In the genomic region with DNA sequence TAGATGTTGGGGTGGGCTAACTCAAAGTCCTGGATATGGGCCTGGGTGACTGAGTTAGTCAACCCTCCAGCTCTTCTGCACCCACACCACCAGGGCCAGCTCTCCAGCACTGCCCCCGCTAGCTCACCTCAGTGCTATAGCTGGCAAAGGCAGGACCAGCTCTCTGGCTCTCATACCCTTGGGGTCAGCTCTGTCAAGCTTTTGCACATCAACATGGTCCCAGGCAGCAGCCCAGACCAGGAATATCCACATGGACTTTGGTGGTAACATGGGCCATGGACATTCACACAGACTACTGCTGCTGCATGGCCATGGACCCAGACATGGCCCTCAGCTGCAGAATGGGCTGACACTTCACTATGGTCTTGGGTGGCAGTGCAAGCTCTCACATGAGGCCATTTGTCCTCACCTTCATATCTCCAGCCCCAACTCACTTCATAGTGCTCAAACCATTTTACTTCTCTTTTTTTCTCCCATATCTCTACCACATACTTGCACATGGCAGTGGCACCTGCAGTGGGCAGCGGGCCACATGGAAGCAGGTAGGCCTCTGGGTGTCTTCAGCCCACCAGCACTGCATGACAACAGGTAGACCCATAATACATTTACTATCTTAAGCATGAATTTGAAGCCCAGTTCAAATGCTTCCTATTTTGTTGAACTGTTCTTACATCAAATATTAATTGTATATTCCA, we compare ENCODE assay signal across 24 mouse cellular contexts.
"Had no signal": no experiment of that assay in that cellular context is flagged by ENCODE, and none has a peak within 500 bp of the region (broad histone marks: within the 10 kb centered on the region; RNA-seq: fewer than 3 reads in every experiment).

No protein-coding gene starts in this region.

- H3K9ac ChIP-seq: hindbrain, embryonic 12.5 days; intestine, embryonic 15.5 days; liver, embryonic 13.5 days; liver, embryonic 15.5 days; liver, postnatal 0 days had no signal

- H3K27me3 ChIP-seq: hindbrain, embryonic 12.5 days; intestine, embryonic 15.5 days; liver, embryonic 13.5 days; liver, embryonic 15.5 days had no signal

- DNase-seq: gastrocnemius, adult 2 months; gastrocnemius, postnatal 10 days; gastrocnemius, postnatal 25 days; heart, postnatal 10 days; heart, postnatal 4 days; kidney, adult 18-20 months; kidney, adult 8-10 months; kidney, postnatal 10 days; kidney, postnatal 25 days; kidney, postnatal 4 days; liver; liver, embryonic 13.5 days; liver, postnatal 0 days had no signal

- ATAC-seq: hindbrain, embryonic 16.5 days; inflammation-experienced regulatory T-cells, adult 6 months; intestine, embryonic 15.5 days; intestine, postnatal 0 days; liver, postnatal 0 days had no signal

- H3K36me3 ChIP-seq: hindbrain, embryonic 10.5 days; hindbrain, embryonic 12.5 days; intestine, embryonic 15.5 days; liver, embryonic 13.5 days; liver, embryonic 15.5 days had no signal

- H3K4me3 ChIP-seq: gastrocnemius, adult 2 months; hindbrain, embryonic 10.5 days; hindbrain, embryonic 12.5 days; intestine, embryonic 15.5 days; layer of hippocampus, adult 2 months; left cerebral cortex, adult 2 months; liver, embryonic 13.5 days; liver, embryonic 15.5 days had no signal

- H3K27ac ChIP-seq: gastrocnemius, adult 2 months; hindbrain, embryonic 10.5 days; hindbrain, embryonic 12.5 days; intestine, embryonic 15.5 days; layer of hippocampus, adult 2 months; left cerebral cortex, adult 2 months; liver, embryonic 13.5 days; liver, embryonic 15.5 days had no signal

- H3K9me3 ChIP-seq: hindbrain, embryonic 10.5 days; hindbrain, embryonic 12.5 days; intestine, embryonic 15.5 days; liver, embryonic 13.5 days; liver, embryonic 15.5 days had no signal

- H3K4me2 ChIP-seq: heart, embryonic 11.5 days; hindbrain, embryonic 12.5 days; intestine, embryonic 15.5 days; liver, embryonic 11.5 days; liver, embryonic 13.5 days; liver, embryonic 15.5 days had no signal
